Mouse (Mus musculus) ES-Bruce4 (cell line): ENCODE data around the gene Cript.

Experiments
- CTCF ChIP-seq: IDR thresholded peaks from one replicate; pipeline ENCODE4 v1.8.1; 2011; ENCODE audit warnings: low read depth, low read length
- POLR2A ChIP-seq: IDR thresholded peaks from one replicate; pipeline ENCODE4 v1.8.1; 2011; ENCODE audit warnings: low read length; ENCODE audit not compliant: insufficient read depth

GRCm38 (mm10) chr17:87062639-87063038, 37.3 kb downstream of the Cript start:
- TF ChIP-seq CTCF (no peak), POLR2A (no peak)
